Mouse (Mus musculus): ENCODE results near the gene Fuca2. TPM values are rescaled to one million over a fixed set of nuclear protein-coding genes. Genes with fewer than 3 reads are reported as not detected.
"Not testable (repeated sequence)": the region's sequence is repeated elsewhere in the genome, so short reads cannot be mapped to it uniquely, and the experiment has no call there.

The Fuca2 gene
- polyA plus RNA-seq, 1 experiment from 2014 or later: 87.8 TPM

DNA sequence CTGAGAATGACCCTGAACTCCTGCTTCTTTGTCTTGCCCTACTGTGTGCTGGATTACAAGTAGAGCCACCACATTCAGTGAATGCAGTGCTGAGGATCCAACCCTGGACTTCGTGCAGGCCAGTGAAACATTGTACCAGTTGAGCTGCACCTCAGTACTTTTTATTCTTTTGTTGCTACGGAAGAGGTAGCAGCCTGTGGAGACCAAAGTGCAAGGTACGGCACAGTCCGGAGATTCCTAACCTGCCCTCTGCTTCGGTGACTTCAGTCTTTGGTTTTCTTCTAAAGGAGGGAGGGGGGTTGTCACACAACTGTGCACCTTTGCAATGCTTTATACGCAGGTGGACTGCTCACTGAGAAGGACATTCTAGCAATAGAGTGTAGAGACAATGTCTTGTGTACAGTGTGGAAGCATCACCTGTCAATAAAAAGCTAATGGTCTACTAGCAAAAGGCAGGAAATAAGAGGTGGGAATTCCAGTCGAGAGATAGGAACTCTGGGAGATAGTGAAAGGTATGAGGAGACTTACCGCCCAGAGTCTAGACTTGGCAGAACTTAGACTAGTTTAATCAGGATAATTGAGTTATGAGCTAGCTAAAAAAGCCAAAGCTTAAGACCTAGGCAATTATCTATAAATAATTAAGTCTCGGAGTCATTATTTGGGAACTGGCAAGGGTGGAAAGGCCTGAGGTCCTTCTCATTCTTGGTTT, 5.2 kb upstream of the Fuca2 start:
- no peaks in the 10 kb centered on the region for H3K36me3 ChIP-seq (ENCODE audit: control insufficient read depth, insufficient read depth, low read length)
- WGBS: 80% methylated on average over 9 of the region's 9 CpGs
- H3K4me1 ChIP-seq (ENCODE audit: control insufficient read depth in 2 of 2, insufficient read depth in 2 of 2, low read length in 2 of 2): peaks cover 16 to 20% of the 10 kb centered on the region in 2 experiments
- no peak overlapping the region for H3K9ac ChIP-seq (ENCODE audit: low read length)
- H3K27me3 ChIP-seq (ENCODE audit: control insufficient read depth, insufficient read depth, low read length): no peaks in the 10 kb centered on the region
- H3K4me3 ChIP-seq (ENCODE audit: control insufficient read depth in 1 of 2, insufficient read depth in 1 of 2, low read depth in 1 of 2, low read length in 2 of 2): no peak overlapping the region
- no peak overlapping the region for H3K27ac ChIP-seq (replicated peaks in 1 of 2; ENCODE audit: control insufficient read depth in 1 of 2, insufficient read depth in 1 of 2, low read depth in 2 of 2, low read length in 2 of 2)
- H3K4me2 ChIP-seq (ENCODE audit: low read length): no peak overlapping the region
- ATAC-seq (ENCODE audit: insufficient number of reproducible peaks, insufficient read depth, low FRiP score, low read depth): no peak
- H3K9me3 ChIP-seq (ENCODE audit: control insufficient read depth, low read length): no peaks in the 10 kb centered on the region

DNA sequence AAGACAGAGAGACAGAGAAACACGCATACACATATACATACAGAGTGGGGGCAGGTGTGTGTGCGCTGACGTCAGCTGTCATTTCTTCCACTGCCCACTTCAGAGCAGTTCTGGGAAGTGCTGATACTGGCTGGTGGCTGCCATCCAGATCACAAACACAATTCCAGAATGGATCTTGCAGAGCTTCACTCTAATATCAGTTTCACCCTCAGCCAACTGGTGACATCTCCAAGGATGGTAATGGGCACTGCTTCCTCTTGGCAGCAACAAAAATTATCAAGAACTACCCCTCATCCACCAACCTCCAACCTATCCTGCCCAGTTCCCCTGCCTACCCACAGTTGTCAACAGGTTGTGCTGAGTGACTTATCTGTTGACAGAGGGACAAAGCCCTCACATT, 3.0 kb upstream of the Fuca2 start:
- Histone ChIP-seq H3K36me3 (ENCODE audit: control insufficient read depth, insufficient read depth, low read length) (no peaks in the 10 kb centered on the region), H3K27ac (replicated peaks in 1 of 2; ENCODE audit: control insufficient read depth in 1 of 2, insufficient read depth in 1 of 2, low read depth in 2 of 2, low read length in 2 of 2) (peak overlapping the region; percentile 35; a peak in 1 of 4 replicates), H3K27me3 (ENCODE audit: control insufficient read depth, insufficient read depth, low read length) (no peaks in the 10 kb centered on the region), H3K9ac (ENCODE audit: low read length) (no peak overlapping the region), H3K4me1 (ENCODE audit: control insufficient read depth in 2 of 2, insufficient read depth in 2 of 2, low read length in 2 of 2) (peaks cover 13 to 15% of the 10 kb centered on the region in 2 experiments), H3K4me2 (ENCODE audit: low read length) (no peak overlapping the region), H3K4me3 (ENCODE audit: control insufficient read depth in 1 of 2, insufficient read depth in 1 of 2, low read depth in 1 of 2, low read length in 2 of 2) (no peak overlapping the region), H3K9me3 (ENCODE audit: control insufficient read depth, low read length) (no peaks in the 10 kb centered on the region)
- peak; percentile 51; the same call in 1 of the 2 replicates for ATAC-seq (ENCODE audit: insufficient number of reproducible peaks, insufficient read depth, low FRiP score, low read depth)
- 53% methylated on average over 3 of the region's 3 CpGs for WGBS

DNA sequence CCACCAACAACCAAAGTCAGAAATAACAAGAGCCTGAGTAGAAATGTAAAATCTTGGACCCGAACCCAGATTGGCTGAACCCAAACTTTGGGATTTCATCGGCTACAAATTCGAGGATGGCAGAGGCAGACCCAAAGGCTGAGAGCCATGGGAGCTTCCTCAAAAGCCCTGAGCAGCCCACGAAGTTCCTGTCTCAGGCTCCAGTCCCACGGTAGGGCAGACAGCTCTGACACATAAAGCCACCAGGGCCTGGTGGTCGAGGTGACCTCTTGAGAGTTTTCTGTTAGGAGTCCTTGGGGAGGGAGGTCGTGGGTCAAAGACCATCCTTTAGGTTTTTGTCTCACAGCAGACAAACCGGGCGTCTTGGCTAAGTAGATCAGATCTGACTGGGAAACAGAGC, 1.1 kb downstream of the Fuca2 start:
- Histone ChIP-seq H3K9ac (ENCODE audit: low read length) (peak overlapping the region; percentile 76), H3K9me3 (ENCODE audit: control insufficient read depth, low read length) (no peaks in the 10 kb centered on the region), H3K36me3 (ENCODE audit: control insufficient read depth, insufficient read depth, low read length) (peaks cover 20% of the 10 kb centered on the region), H3K27ac (replicated peaks in 1 of 2; ENCODE audit: control insufficient read depth in 1 of 2, insufficient read depth in 1 of 2, low read depth in 2 of 2, low read length in 2 of 2) (peak overlapping the region; percentile 4 to 15; a peak in 1 of 4 replicates), H3K4me1 (ENCODE audit: control insufficient read depth in 2 of 2, insufficient read depth in 2 of 2, low read length in 2 of 2) (peaks cover 15 to 29% of the 10 kb centered on the region in 2 experiments), H3K27me3 (ENCODE audit: control insufficient read depth, insufficient read depth, low read length) (no peaks in the 10 kb centered on the region), H3K4me2 (ENCODE audit: low read length) (peak overlapping the region; percentile 89), H3K4me3 (ENCODE audit: control insufficient read depth in 1 of 2, insufficient read depth in 1 of 2, low read depth in 1 of 2, low read length in 2 of 2) (peak overlapping the region; percentile 64 to 82; a peak in 3 of 4 replicates)
- 48% methylated on average over 9 of the region's 9 CpGs for WGBS
- ATAC-seq (ENCODE audit: insufficient number of reproducible peaks, insufficient read depth, low FRiP score, low read depth): no peak

- Histone ChIP-seq H3K4me1 (ENCODE audit: control insufficient read depth in 2 of 2, insufficient read depth in 2 of 2, low read length in 2 of 2) (peaks cover 15 to 29% of the 10 kb centered on the region in 2 experiments), H3K27me3 (ENCODE audit: control insufficient read depth, insufficient read depth, low read length) (no peaks in the 10 kb centered on the region), H3K36me3 (ENCODE audit: control insufficient read depth, insufficient read depth, low read length) (peaks cover 25% of the 10 kb centered on the region), H3K4me2 (ENCODE audit: low read length) (peak overlapping the region; percentile 89), H3K4me3 (ENCODE audit: control insufficient read depth in 1 of 2, insufficient read depth in 1 of 2, low read depth in 1 of 2, low read length in 2 of 2) (peak overlapping the region; percentile 64 to 82), H3K27ac (replicated peaks in 1 of 2; ENCODE audit: control insufficient read depth in 1 of 2, insufficient read depth in 1 of 2, low read depth in 2 of 2, low read length in 2 of 2) (peak overlapping the region; percentile 15 to 32), H3K9me3 (ENCODE audit: control insufficient read depth, low read length) (no peaks in the 10 kb centered on the region), H3K9ac (ENCODE audit: low read length) (peak overlapping the region; percentile 76)
- WGBS: 0% methylated on average over 21 of the region's 30 CpGs
- peak; percentile 74 for ATAC-seq (ENCODE audit: insufficient number of reproducible peaks, insufficient read depth, low FRiP score, low read depth)
Observed at GRCm38 (mm10) chr10:13500938-13501496, 1.7 kb downstream of the Fuca2 start.

GRCm38 (mm10) chr10:13501533-13501932, 2.2 kb downstream of the Fuca2 start:
- H3K9me3 ChIP-seq (ENCODE audit: control insufficient read depth, low read length); ATAC-seq (ENCODE audit: insufficient number of reproducible peaks, insufficient read depth, low FRiP score, low read depth); H3K27me3 ChIP-seq (ENCODE audit: control insufficient read depth, insufficient read depth, low read length): not testable (repeated sequence)
- H3K4me2 ChIP-seq (ENCODE audit: low read length): peak overlapping the region; percentile 89
- H3K4me1 ChIP-seq (ENCODE audit: control insufficient read depth in 2 of 2, insufficient read depth in 2 of 2, low read length in 2 of 2): peaks cover 11 to 25% of the 10 kb centered on the region in 2 experiments
- peak overlapping the region; percentile 64 to 82 for H3K4me3 ChIP-seq (ENCODE audit: control insufficient read depth in 1 of 2, insufficient read depth in 1 of 2, low read depth in 1 of 2, low read length in 2 of 2)
- peaks cover 30% of the 10 kb centered on the region for H3K36me3 ChIP-seq (ENCODE audit: control insufficient read depth, insufficient read depth, low read length)
- peak overlapping the region in 1 of 2 experiments; percentile 15; a peak in 1 of 4 replicates for H3K27ac ChIP-seq (replicated peaks in 1 of 2; ENCODE audit: control insufficient read depth in 1 of 2, insufficient read depth in 1 of 2, low read depth in 2 of 2, low read length in 2 of 2)
- peak overlapping the region; percentile 76 for H3K9ac ChIP-seq (ENCODE audit: low read length)
- 52% methylated on average over 4 of the region's 4 CpGs for WGBS

DNA sequence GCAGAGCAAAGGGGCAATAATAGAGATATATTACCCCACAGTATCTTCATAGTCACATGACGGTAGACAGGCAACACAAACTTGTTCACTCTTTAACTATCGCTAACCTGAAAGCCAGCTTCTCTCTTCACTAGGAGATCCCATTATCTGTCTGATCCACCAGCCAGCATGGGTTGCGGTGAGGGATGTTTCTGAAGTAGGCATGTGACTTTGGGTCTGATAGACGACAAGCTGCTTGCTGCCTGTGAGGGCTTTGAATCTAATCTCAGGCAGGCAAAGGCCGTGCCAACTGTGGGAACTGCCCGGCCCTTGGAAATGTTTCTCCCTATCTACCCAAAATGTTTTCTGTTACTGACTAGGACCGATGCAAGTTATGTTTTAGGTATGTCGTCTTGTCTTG, 3.0 kb downstream of the Fuca2 start:
- H3K27ac ChIP-seq (replicated peaks in 1 of 2; ENCODE audit: control insufficient read depth in 1 of 2, insufficient read depth in 1 of 2, low read depth in 2 of 2, low read length in 2 of 2): peak overlapping the region; percentile 30 to 61; a peak in 2 of 4 replicates
- H3K4me3 ChIP-seq (ENCODE audit: control insufficient read depth in 1 of 2, insufficient read depth in 1 of 2, low read depth in 1 of 2, low read length in 2 of 2): no peak overlapping the region; a peak in 2 of 4 replicates
- WGBS: 30% methylated on average over 8 of the region's 8 CpGs
- H3K36me3 ChIP-seq (ENCODE audit: control insufficient read depth, insufficient read depth, low read length): peaks cover 34% of the 10 kb centered on the region
- H3K4me1 ChIP-seq (ENCODE audit: control insufficient read depth in 2 of 2, insufficient read depth in 2 of 2, low read length in 2 of 2): peaks cover 6 to 18% of the 10 kb centered on the region in 2 experiments
- H3K9me3 ChIP-seq (ENCODE audit: control insufficient read depth, low read length): no peaks in the 10 kb centered on the region
- H3K4me2 ChIP-seq (ENCODE audit: low read length): peak overlapping the region; percentile 89
- no peaks in the 10 kb centered on the region for H3K27me3 ChIP-seq (ENCODE audit: control insufficient read depth, insufficient read depth, low read length)
- no peak overlapping the region for H3K9ac ChIP-seq (ENCODE audit: low read length)
- ATAC-seq (ENCODE audit: insufficient number of reproducible peaks, insufficient read depth, low FRiP score, low read depth): no peak

- ATAC-seq (ENCODE audit: insufficient number of reproducible peaks, insufficient read depth, low FRiP score, low read depth): no peak
- H3K4me3 ChIP-seq (ENCODE audit: control insufficient read depth in 1 of 2, insufficient read depth in 1 of 2, low read depth in 1 of 2, low read length in 2 of 2): no peak overlapping the region
- no peaks in the 10 kb centered on the region for H3K9me3 ChIP-seq (ENCODE audit: control insufficient read depth, low read length)
- no peak overlapping the region for H3K4me2 ChIP-seq (ENCODE audit: low read length)
- H3K27ac ChIP-seq (replicated peaks in 1 of 2; ENCODE audit: control insufficient read depth in 1 of 2, insufficient read depth in 1 of 2, low read depth in 2 of 2, low read length in 2 of 2): no peak overlapping the region
- 80% methylated on average over 4 of the region's 4 CpGs for WGBS
- peaks cover 16% of the 10 kb centered on the region; the same call in 1 of the 2 replicates for H3K36me3 ChIP-seq (ENCODE audit: control insufficient read depth, insufficient read depth, low read length)
- H3K27me3 ChIP-seq (ENCODE audit: control insufficient read depth, insufficient read depth, low read length): no peaks in the 10 kb centered on the region
- no peaks in the 10 kb centered on the region for H3K4me1 ChIP-seq (ENCODE audit: control insufficient read depth in 2 of 2, insufficient read depth in 2 of 2, low read length in 2 of 2)
- H3K9ac ChIP-seq (ENCODE audit: low read length): no peak overlapping the region
Observed at GRCm38 (mm10) chr10:13521857-13522256, 22.5 kb downstream of the Fuca2 start.
